17 mouse cellular contexts compared by ENCODE assay signal in the genomic region with DNA sequence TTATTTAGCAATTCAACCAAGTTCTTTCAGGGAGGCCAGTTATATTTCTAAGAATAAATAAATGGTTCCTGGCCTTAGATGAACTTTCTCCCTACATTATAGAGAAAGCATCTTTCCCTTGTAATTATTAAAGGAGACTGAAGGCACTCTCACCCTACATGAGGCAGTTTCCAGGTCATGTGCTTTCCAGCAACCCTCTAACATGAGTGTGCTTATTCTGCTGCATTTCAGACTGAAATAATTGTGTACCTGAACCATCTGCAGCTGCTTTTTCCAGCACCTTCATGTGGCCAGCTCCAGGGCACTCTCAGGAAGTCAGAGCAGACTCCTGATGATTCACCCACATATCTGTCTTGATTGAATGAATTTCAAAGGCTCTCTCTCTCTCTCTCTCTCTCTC.
"Had no signal": no experiment of that assay in that cellular context is flagged by ENCODE, and none has a peak within 500 bp of the region (broad histone marks: within the 10 kb centered on the region; RNA-seq: fewer than 3 reads in every experiment).

No protein-coding gene starts in this region.

- H3K4me2 ChIP-seq: intestine, embryonic 15.5 days; liver, embryonic 11.5 days; liver, embryonic 15.5 days; neural tube, embryonic 12.5 days had no signal

- ATAC-seq: intestine, embryonic 15.5 days; lung, postnatal 0 days had no signal

- H3K9me3 ChIP-seq: intestine, embryonic 15.5 days; limb, embryonic 10.5 days; liver, embryonic 15.5 days; neural tube, embryonic 12.5 days had no signal

- H3K9ac ChIP-seq: intestine, embryonic 15.5 days; liver, embryonic 15.5 days; neural tube, embryonic 12.5 days had no signal

- H3K36me3 ChIP-seq: intestine, embryonic 15.5 days; limb, embryonic 10.5 days; liver, embryonic 15.5 days; neural tube, embryonic 12.5 days had no signal

- H3K27me3 ChIP-seq: intestine, embryonic 15.5 days; liver, embryonic 15.5 days; neural tube, embryonic 12.5 days had no signal

- H3K4me1 ChIP-seq: intestine, embryonic 15.5 days; limb, embryonic 10.5 days; liver, embryonic 15.5 days; neural tube, embryonic 12.5 days had no signal

- H3K4me3 ChIP-seq: intestine, embryonic 15.5 days; layer of hippocampus, adult 2 months; left cerebral cortex, adult 2 months; limb, embryonic 10.5 days; liver, embryonic 15.5 days; myocyte; neural tube, embryonic 12.5 days had no signal

- H3K27ac ChIP-seq: intestine, embryonic 15.5 days; layer of hippocampus, adult 2 months; left cerebral cortex, adult 2 months; limb, embryonic 10.5 days; liver, embryonic 15.5 days; neural tube, embryonic 12.5 days had no signal

- DNase-seq: kidney, adult 18-20 months; kidney, postnatal 10 days; kidney, postnatal 4 days; lung, adult 2 months; lung, postnatal 36 days; right cerebral cortex, adult 18-20 months; right cerebral cortex, postnatal 25 days; thymus, postnatal 36 days had no signal
